Mouse (Mus musculus) kidney, embryonic 15.5 days (tissue): ENCODE results near the gene Olfr484. TPM values are rescaled to one million over a fixed set of nuclear protein-coding genes. Genes with fewer than 3 reads are reported as not detected.
"Not testable (repeated sequence)": the region's sequence is repeated elsewhere in the genome, so short reads cannot be mapped to it uniquely, and the experiment has no call there.

ENCODE experiments used
- ATAC-seq: fragments of 200-750 bp; cut with Nextera tagmentation; replicated peaks from 2 replicates; pipeline ENCODE4 v1.8.0; 2017; ENCODE audit warnings: moderate TSS enrichment; ENCODE audit not compliant: low FRiP score
- H3K27ac ChIP-seq: fragments of 300-500 bp; sonication (generic); 2 replicates; pipeline ENCODE4 v1.5.1; 2015; ENCODE audit warnings: mild to moderate bottlenecking, inconsistent platforms
- H3K27me3 ChIP-seq: fragments of 300-500 bp; sonication (generic); 2 replicates; pipeline ENCODE4 v1.6.1; 2015; ENCODE audit warnings: inconsistent platforms
- H3K36me3 ChIP-seq: fragments of 300-500 bp; sonication (generic); 2 replicates; pipeline ENCODE4 v1.6.1; 2015; ENCODE audit warnings: inconsistent platforms
- H3K4me1 ChIP-seq: fragments of 300-500 bp; sonication (generic); 2 replicates; pipeline ENCODE4 v1.6.1; 2015; ENCODE audit warnings: inconsistent platforms
- H3K4me2 ChIP-seq: fragments of 300-500 bp; sonication (generic); 2 replicates; pipeline ENCODE4 v1.6.1; 2015; ENCODE audit warnings: moderate library complexity, mild to moderate bottlenecking, inconsistent platforms
- H3K4me3 ChIP-seq: fragments of 300-500 bp; sonication (generic); replicated peaks from 2 replicates; pipeline ENCODE4 v1.5.1; 2015; ENCODE audit warnings: mild to moderate bottlenecking, inconsistent platforms
- H3K9ac ChIP-seq: fragments of 300-500 bp; sonication (generic); 2 replicates; pipeline ENCODE4 v1.6.1; 2015; ENCODE audit warnings: mild to moderate bottlenecking, inconsistent platforms
- H3K9me3 ChIP-seq: fragments of 300-500 bp; sonication (generic); replicated peaks from 2 replicates; pipeline ENCODE4 v1.6.1; 2016; ENCODE audit warnings: inconsistent platforms
- WGBS: fragments of 180-500 bp; shearing (Covaris S2); methylation state at CpG from one replicate; pipeline ENCODE4 v1.1.7; 2015; ENCODE audit warnings: mixed read lengths; 5-methylcytosine and 5-hydroxymethylcytosine counted together
- polyA plus RNA-seq: library from polyadenylated mRNA; unstranded; fragments of >200 nt; fragmentation: Nextera tagmentation; extraction: Ambion mirVana; gene quantifications from 2 replicates; pipeline ENCODE4 v1.2.1, GENCODE M21; 2015

Olfr484 gene
- polyA plus RNA-seq: not detected in 2 replicates

DNA sequence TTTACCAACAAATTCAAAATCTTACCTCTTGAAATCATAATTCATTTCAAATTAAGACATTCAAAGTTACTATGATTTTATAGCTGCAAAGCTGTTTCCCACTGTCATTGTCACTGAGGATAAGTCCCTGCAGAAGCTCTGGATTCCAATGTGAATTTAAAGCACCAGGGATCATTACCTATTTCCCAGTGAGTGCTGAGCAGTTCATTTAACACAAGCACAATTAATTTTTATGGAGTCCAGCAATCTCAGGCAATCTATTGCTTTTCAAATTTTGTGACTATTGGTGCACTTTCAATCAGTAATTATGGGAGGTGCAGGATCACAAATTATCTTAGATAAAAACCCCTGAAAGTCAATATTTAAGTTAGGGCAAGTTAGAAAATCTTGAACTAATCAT lies at the start of gene Olfr484:
Gene Olfr484 (minus strand): TSS at position 101 of the 400 bp plus-strand sequence.
- no peak within 1 kb of the TSS for H3K4me2 ChIP-seq
- ATAC-seq: no peak
- H3K36me3 ChIP-seq: no peaks in the 10 kb centered on the region
- H3K4me1 ChIP-seq: no peaks in the 10 kb centered on the region
- no peaks in the 10 kb centered on the region for H3K9me3 ChIP-seq
- no peak within 1 kb of the TSS for H3K4me3 ChIP-seq
- H3K27me3 ChIP-seq: no peaks in the 10 kb centered on the region
- H3K9ac ChIP-seq: no peak within 1 kb of the TSS
- no peak within 1 kb of the TSS for H3K27ac ChIP-seq

DNA sequence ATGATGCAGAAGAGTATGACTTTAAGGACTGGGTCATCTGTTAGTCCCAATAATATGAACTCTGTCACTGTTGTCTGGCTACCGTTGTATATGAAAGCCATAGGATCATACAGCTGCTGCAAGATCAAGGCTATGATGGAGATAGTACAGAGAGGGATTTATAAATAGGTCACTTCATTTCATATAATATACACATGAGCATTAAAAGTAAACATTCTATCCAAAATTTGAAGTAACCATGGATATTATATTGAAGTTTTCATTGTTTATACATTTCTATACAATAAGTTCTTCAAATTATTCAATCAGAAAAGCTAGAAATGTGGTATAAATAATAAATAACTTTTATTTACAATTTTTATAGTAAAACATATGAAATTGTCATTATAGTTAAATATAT lies 45.4 kb upstream of the Olfr484 start, which contains the start of gene Olfr486:
Gene Olfr486 (minus strand): TSS at position 101 of the 400 bp plus-strand sequence.
- H3K4me1 ChIP-seq, H3K9me3 ChIP-seq, H3K4me3 ChIP-seq, H3K4me2 ChIP-seq, H3K27me3 ChIP-seq, H3K27ac ChIP-seq, H3K9ac ChIP-seq, H3K36me3 ChIP-seq, ATAC-seq: not testable (repeated sequence)
- 97% methylated on average over 1 of the region's 1 CpGs for WGBS

DNA sequence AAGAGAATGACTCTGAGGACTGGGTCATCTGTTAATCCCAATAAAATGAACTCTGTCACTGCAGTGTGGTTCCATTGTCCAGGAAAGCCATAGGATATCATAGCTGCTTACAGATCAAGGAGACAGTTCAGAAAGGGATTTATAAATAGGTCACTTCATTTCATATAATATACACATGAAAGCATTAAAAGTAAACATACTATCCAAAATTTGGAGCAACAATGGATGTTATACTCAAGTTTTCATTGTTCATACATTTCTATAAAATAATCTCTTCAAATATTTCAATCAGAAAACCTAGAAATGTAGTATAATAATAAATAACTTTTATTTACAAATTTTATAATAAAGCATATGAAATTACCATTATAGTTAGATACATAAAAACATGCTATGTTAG lies 32.5 kb upstream of the Olfr484 start, which contains the start of gene Olfr485:
Gene Olfr485 (minus strand): TSS at position 101 of the 400 bp plus-strand sequence.
- Histone ChIP-seq H3K4me1 (no peaks in the 10 kb centered on the region), H3K9ac (no peak within 1 kb of the TSS), H3K9me3 (no peaks in the 10 kb centered on the region), H3K4me2 (no peak within 1 kb of the TSS), H3K27me3 (no peaks in the 10 kb centered on the region), H3K36me3 (no peaks in the 10 kb centered on the region), H3K27ac (no peak within 1 kb of the TSS), H3K4me3 (no peak within 1 kb of the TSS)
- no peak for ATAC-seq

DNA sequence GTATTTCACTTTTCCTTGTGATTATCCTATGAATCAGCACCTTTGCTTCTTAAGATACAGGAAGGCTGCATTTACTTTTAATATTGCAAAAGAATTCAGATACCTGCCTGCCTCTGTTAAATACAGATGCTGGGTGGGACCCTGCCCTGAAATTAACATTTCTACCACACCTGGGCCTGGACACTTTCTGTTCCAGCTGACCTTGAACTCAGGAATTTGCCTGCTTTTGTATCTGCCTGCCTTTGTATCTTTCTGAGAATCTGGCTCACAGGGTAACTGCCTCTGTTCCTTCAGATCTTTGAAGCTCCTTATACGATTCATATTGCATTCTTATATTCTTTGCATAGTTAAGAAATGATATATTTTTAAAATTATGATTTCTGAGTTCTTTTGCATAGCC lies 5.8 kb downstream of the Olfr484 start:
- Histone ChIP-seq H3K4me3 (no peak overlapping the region), H3K27ac (no peak overlapping the region), H3K4me1 (no peaks in the 10 kb centered on the region), H3K4me2 (no peak overlapping the region), H3K9me3 (no peaks in the 10 kb centered on the region), H3K9ac (no peak overlapping the region), H3K36me3 (no peaks in the 10 kb centered on the region), H3K27me3 (no peaks in the 10 kb centered on the region)
- ATAC-seq: no peak
- WGBS: 69% methylated on average over 1 of the region's 1 CpGs

DNA sequence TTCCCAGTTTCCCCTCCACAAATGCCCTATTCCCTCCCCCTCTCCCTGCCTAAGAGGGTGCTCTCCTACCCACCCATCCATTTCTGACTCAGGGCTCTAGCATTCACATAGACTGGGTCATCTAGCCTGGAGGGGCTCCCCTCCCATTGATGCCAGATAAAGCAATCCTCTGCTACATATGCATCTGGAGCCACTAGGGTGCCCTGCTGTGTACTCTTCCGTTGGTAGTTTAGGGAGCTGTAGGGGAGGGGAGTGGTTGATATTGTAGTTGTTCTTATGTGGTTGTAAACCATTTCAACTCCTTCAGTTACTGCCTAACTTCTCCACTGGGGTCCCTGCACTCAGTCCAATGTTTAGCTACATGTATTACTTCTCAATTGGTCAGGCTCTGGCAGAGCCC lies 6.6 kb downstream of the Olfr484 start:
- WGBS: 13% methylated on average over 1 of the region's 1 CpGs
- Histone ChIP-seq H3K27me3 (no peaks in the 10 kb centered on the region), H3K4me2 (no peak overlapping the region), H3K27ac (no peak overlapping the region), H3K9ac (no peak overlapping the region), H3K4me3 (no peak overlapping the region), H3K4me1 (no peaks in the 10 kb centered on the region), H3K9me3 (no peaks in the 10 kb centered on the region), H3K36me3 (no peaks in the 10 kb centered on the region)
- ATAC-seq: no peak

DNA sequence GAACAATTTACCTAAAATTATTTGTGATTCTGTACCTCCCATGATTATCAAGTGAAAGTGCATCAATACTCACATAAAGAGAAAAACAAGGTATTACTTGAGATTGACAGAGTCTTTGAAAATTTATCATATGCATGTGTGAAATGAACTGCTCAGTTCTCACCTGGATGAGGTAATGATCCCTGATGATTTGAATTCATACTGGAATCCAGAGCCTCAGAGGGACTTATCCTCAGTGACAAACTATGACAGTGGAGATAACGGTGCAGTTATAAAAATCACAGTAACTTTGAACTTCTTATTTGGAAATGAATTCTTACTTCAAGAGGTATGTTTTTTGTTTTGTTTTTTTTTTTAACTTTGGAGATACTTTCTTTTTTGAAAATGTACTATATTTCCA lies 26.7 kb downstream of the Olfr484 start, which contains the start of gene Olfr483:
Gene Olfr483 (plus strand): TSS at position 301 of the 400 bp plus-strand sequence.
- 91% methylated on average over 1 of the region's 1 CpGs for WGBS
- Histone ChIP-seq H3K27ac (no peak within 1 kb of the TSS), H3K4me1 (no peaks in the 10 kb centered on the region), H3K9me3 (no peaks in the 10 kb centered on the region), H3K9ac (no peak within 1 kb of the TSS), H3K27me3 (no peaks in the 10 kb centered on the region), H3K36me3 (no peaks in the 10 kb centered on the region), H3K4me3 (no peak within 1 kb of the TSS), H3K4me2 (no peak within 1 kb of the TSS)
- no peak for ATAC-seq

DNA sequence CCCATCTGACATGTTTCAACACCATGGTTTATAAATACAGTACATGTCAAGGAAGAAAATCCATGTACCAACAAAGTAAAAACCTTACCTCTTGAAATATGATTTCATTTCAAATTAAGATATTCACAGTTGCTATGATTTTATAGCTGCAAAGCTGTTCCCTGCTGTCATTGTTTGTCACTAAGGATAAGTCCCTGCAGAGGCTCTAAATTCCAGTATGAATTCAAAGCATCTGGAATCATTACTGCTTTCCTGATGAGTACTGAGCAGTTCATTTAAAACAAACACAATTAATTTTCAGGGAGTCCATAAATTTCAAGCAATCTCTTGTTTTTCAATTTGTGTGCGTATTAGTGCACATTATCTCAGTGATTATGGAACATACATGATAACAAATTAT lies 29.8 kb downstream of the Olfr484 start, which contains the start of gene Olfr482:
Gene Olfr482 (minus strand): TSS at position 101 of the 400 bp plus-strand sequence.
- Histone ChIP-seq H3K9me3 (no peaks in the 10 kb centered on the region), H3K4me3 (no peak within 1 kb of the TSS), H3K36me3 (no peaks in the 10 kb centered on the region), H3K9ac (no peak within 1 kb of the TSS), H3K27ac (no peak within 1 kb of the TSS), H3K27me3 (no peaks in the 10 kb centered on the region), H3K4me2 (no peak within 1 kb of the TSS), H3K4me1 (no peaks in the 10 kb centered on the region)
- 75% methylated on average over 1 of the region's 1 CpGs for WGBS
- ATAC-seq: no peak

DNA sequence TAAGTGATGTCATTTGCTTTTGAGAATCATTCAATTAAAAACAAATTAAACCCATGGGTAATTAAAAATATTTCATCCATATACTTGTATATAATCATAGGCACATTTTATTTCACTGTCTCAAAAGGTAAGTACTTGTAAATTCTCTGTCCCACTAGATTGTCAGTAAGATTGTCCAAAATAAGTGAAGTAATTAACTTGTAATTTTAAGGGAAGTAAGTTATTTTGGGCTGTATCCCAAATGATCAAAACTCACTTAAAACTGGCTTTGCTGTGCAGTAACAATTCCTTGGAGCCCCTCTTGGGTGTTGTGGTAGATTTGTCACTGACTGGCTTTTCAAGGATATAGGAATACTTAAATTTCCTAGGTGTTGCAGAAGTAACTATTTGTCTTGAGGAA lies 47.7 kb downstream of the Olfr484 start, which contains the start of gene Olfr481:
Gene Olfr481 (plus strand): TSS at position 301 of the 400 bp plus-strand sequence.
- H3K9me3 ChIP-seq: no peaks in the 10 kb centered on the region
- H3K4me2 ChIP-seq: no peak within 1 kb of the TSS
- no peak within 1 kb of the TSS for H3K9ac ChIP-seq
- H3K4me1 ChIP-seq: no peaks in the 10 kb centered on the region
- no peaks in the 10 kb centered on the region for H3K27me3 ChIP-seq
- no peak for ATAC-seq
- no peak within 1 kb of the TSS for H3K27ac ChIP-seq
- H3K4me3 ChIP-seq: no peak within 1 kb of the TSS
- no peaks in the 10 kb centered on the region for H3K36me3 ChIP-seq

Other genes with a start within 250 kb of the Olfr484 start
- 0.04 TPM in 1 of 2 replicates, not detected in the other for gene Olfr472, start 229.5 kb downstream of the Olfr484 start, polyA plus RNA-seq
- gene Olfr473, start 197.0 kb downstream of the Olfr484 start, polyA plus RNA-seq: not detected in 2 replicates
- gene Olfr474, start 172.8 kb downstream of the Olfr484 start, polyA plus RNA-seq: not detected in 2 replicates
- gene Olfr476, start 162.6 kb downstream of the Olfr484 start, polyA plus RNA-seq: not detected in 2 replicates
- gene Olfr477, start 140.8 kb downstream of the Olfr484 start, polyA plus RNA-seq: not detected in 2 replicates
- gene Olfr478, start 93.5 kb downstream of the Olfr484 start, polyA plus RNA-seq: not detected in 2 replicates
- gene Olfr479, start 76.8 kb downstream of the Olfr484 start, polyA plus RNA-seq: not detected in 2 replicates
- gene Olfr480, start 60.1 kb downstream of the Olfr484 start, polyA plus RNA-seq: not detected in 2 replicates
- gene Olfr481, start 47.6 kb downstream of the Olfr484 start, polyA plus RNA-seq: not detected in 2 replicates
- 0.06 TPM in 1 of 2 replicates, not detected in the other for gene Olfr482, start 29.9 kb downstream of the Olfr484 start, polyA plus RNA-seq
- not detected in 2 replicates for gene Olfr483, start 26.6 kb downstream of the Olfr484 start, polyA plus RNA-seq
- gene Olfr485, start 32.4 kb upstream of the Olfr484 start, polyA plus RNA-seq: not detected in 2 replicates
- not detected in 2 replicates for gene Olfr486, start 45.3 kb upstream of the Olfr484 start, polyA plus RNA-seq
- not detected in 2 replicates for gene Olfr487, start 87.2 kb upstream of the Olfr484 start, polyA plus RNA-seq
- not detected in 2 replicates for gene Olfr488, start 130.9 kb upstream of the Olfr484 start, polyA plus RNA-seq
- gene Olfr490, start 161.5 kb upstream of the Olfr484 start, polyA plus RNA-seq: not detected in 2 replicates
- gene Olfr491, start 186.0 kb upstream of the Olfr484 start, polyA plus RNA-seq: not detected in 2 replicates
- gene Olfr492, start 196.2 kb upstream of the Olfr484 start, polyA plus RNA-seq: not detected in 2 replicates
- not detected in 2 replicates for gene Olfr493, start 219.5 kb upstream of the Olfr484 start, polyA plus RNA-seq
- not detected in 2 replicates for gene Olfr494, start 237.9 kb upstream of the Olfr484 start, polyA plus RNA-seq